ENCODE assay signal across 18 mouse cellular contexts in genomic region chr4:104597490-104598465, GRCm38 (mm10).
DNase-seq lines count a peak whose midpoint lies in the region; ATAC-seq and TF ChIP-seq lines count a peak whose summit lies in the region.
"Had no signal": no experiment of that assay in that cellular context is flagged by ENCODE, and none has a peak within 500 bp of the region (broad histone marks: within the 10 kb centered on the region; RNA-seq: fewer than 3 reads in every experiment).

No protein-coding gene starts in this region.

- H3K9ac ChIP-seq in midbrain, embryonic 15.5 days: no peak overlapping the region
- H3K9ac ChIP-seq in lung, embryonic 15.5 days: no peak overlapping the region
- H3K9ac ChIP-seq in stomach, postnatal 0 days (ENCODE audit: low read length): no peak overlapping the region
- no peak overlapping the region for H3K9ac ChIP-seq in intestine, embryonic 16.5 days (ENCODE audit: low read depth, low read length)
- H3K9ac ChIP-seq: embryonic facial prominence, embryonic 13.5 days; hindbrain, embryonic 13.5 days; liver, embryonic 12.5 days; neural tube, embryonic 13.5 days had no signal

- TF ChIP-seq EP300 in stomach, postnatal 0 days (optimal IDR thresholded peaks at IDR 0.05): no peak

- H3K9me3 ChIP-seq in midbrain, embryonic 15.5 days: no peaks in the 10 kb centered on the region
- H3K9me3 ChIP-seq in midbrain, embryonic 10.5 days (replicated peaks): no peaks in the 10 kb centered on the region
- H3K9me3 ChIP-seq in lung, embryonic 15.5 days: no peaks in the 10 kb centered on the region
- no peaks in the 10 kb centered on the region for H3K9me3 ChIP-seq in stomach, postnatal 0 days (ENCODE audit: control insufficient read depth, low read length)
- no peaks in the 10 kb centered on the region for H3K9me3 ChIP-seq in intestine, embryonic 16.5 days (ENCODE audit: control insufficient read depth, low read length)
- H3K9me3 ChIP-seq: embryonic facial prominence, embryonic 13.5 days; hindbrain, embryonic 13.5 days; liver, embryonic 12.5 days; neural tube, embryonic 13.5 days had no signal

- H3K4me1 ChIP-seq in midbrain, embryonic 15.5 days: no peaks in the 10 kb centered on the region
- H3K4me1 ChIP-seq in midbrain, embryonic 10.5 days: peaks cover 19% of the 10 kb centered on the region
- no peaks in the 10 kb centered on the region; the same call in 1 of the 2 replicates for H3K4me1 ChIP-seq in lung, embryonic 15.5 days
- no peaks in the 10 kb centered on the region for H3K4me1 ChIP-seq in stomach, postnatal 0 days (replicated peaks; ENCODE audit: control insufficient read depth, insufficient read depth)
- 0 out of 2 replicates have a peak, but pooled peaks cover 3% of the 10 kb centered on the region for H3K4me1 ChIP-seq in intestine, embryonic 16.5 days (ENCODE audit: control insufficient read depth, insufficient read depth, low read length)
- H3K4me1 ChIP-seq: hindbrain, embryonic 13.5 days; liver, embryonic 12.5 days; megakaryocyte, embryonic 14.5 days; neural tube, embryonic 13.5 days had no signal

- H3K27me3 ChIP-seq in midbrain, embryonic 15.5 days (replicated peaks): no peaks in the 10 kb centered on the region
- H3K27me3 ChIP-seq in midbrain, embryonic 10.5 days (ENCODE audit: low read depth, poor library complexity, severe bottlenecking): no peaks in the 10 kb centered on the region
- no peaks in the 10 kb centered on the region for H3K27me3 ChIP-seq in lung, embryonic 15.5 days
- no peaks in the 10 kb centered on the region for H3K27me3 ChIP-seq in stomach, postnatal 0 days (ENCODE audit: control insufficient read depth, insufficient read depth, low read length)
- H3K27me3 ChIP-seq in intestine, embryonic 16.5 days (replicated peaks; ENCODE audit: control insufficient read depth, insufficient read depth, low read length): no peaks in the 10 kb centered on the region
- H3K27me3 ChIP-seq: CH12.LX; hindbrain, embryonic 13.5 days; liver, embryonic 12.5 days; megakaryocyte, embryonic 14.5 days; neural tube, embryonic 13.5 days had no signal

- no peak for DNase-seq in frontal cortex, postnatal 36 days (ENCODE audit: low spot score in 2 of 2)
- no peak for DNase-seq in midbrain, embryonic 10.5 days (ENCODE audit: low spot score)
- DNase-seq in stomach, postnatal 0 days (ENCODE audit: low spot score): no peak
- DNase-seq in spleen, postnatal 14 days (ENCODE audit: low spot score in 2 of 2): no peak
- DNase-seq: adrenal gland, postnatal 36 days; heart, adult 2 months had no signal

- peak; percentile 33; the same call in 1 of the 2 replicates for ATAC-seq in frontal cortex, adult (ENCODE audit: low TSS enrichment)
- ATAC-seq in midbrain, embryonic 15.5 days (replicated peaks): no peak
- ATAC-seq in lung, embryonic 15.5 days (ENCODE audit: borderline replicate concordance, extremely low read depth, low FRiP score, low TSS enrichment): peak; percentile 64
- ATAC-seq in stomach, postnatal 0 days (ENCODE audit: low FRiP score, low TSS enrichment): peak; percentile 63; the same call in 1 of the 2 replicates
- no peak for ATAC-seq in intestine, embryonic 16.5 days
- ATAC-seq: forebrain, embryonic 14.5 days; intestine, postnatal 0 days; liver, embryonic 12.5 days had no signal

- no peak for TF ChIP-seq CTCF in stomach, postnatal 0 days (IDR thresholded peaks at IDR 0.05; ENCODE audit: low read depth)

- H3K36me3 ChIP-seq in midbrain, embryonic 15.5 days (replicated peaks): no peaks in the 10 kb centered on the region
- H3K36me3 ChIP-seq in midbrain, embryonic 10.5 days: no peaks in the 10 kb centered on the region
- H3K36me3 ChIP-seq in lung, embryonic 15.5 days: no peaks in the 10 kb centered on the region
- H3K36me3 ChIP-seq in stomach, postnatal 0 days (ENCODE audit: control insufficient read depth, insufficient read depth, low read length): no peaks in the 10 kb centered on the region
- H3K36me3 ChIP-seq in intestine, embryonic 16.5 days (ENCODE audit: control insufficient read depth, insufficient read depth, low read length): no peaks in the 10 kb centered on the region
- H3K36me3 ChIP-seq: embryonic facial prominence, embryonic 13.5 days; hindbrain, embryonic 13.5 days; liver, embryonic 12.5 days; neural tube, embryonic 13.5 days had no signal

- H3K4me3 ChIP-seq in midbrain, embryonic 15.5 days: no peak overlapping the region
- H3K4me3 ChIP-seq in midbrain, embryonic 10.5 days: no peak overlapping the region
- no peak overlapping the region for H3K4me3 ChIP-seq in lung, embryonic 15.5 days
- H3K4me3 ChIP-seq in stomach, postnatal 0 days (ENCODE audit: low read depth, low read length): no peak overlapping the region
- no peak overlapping the region for H3K4me3 ChIP-seq in intestine, embryonic 16.5 days (ENCODE audit: low read length)
- H3K4me3 ChIP-seq: embryonic facial prominence, embryonic 13.5 days; heart, adult 2 months; hindbrain, embryonic 13.5 days; liver, embryonic 12.5 days; megakaryocyte, embryonic 14.5 days; neural tube, embryonic 13.5 days had no signal

- 59% methylated on average over 6 of the region's 6 CpGs for WGBS in midbrain, embryonic 15.5 days
- WGBS in midbrain, embryonic 10.5 days: 73% methylated on average over 6 of the region's 6 CpGs
- WGBS in lung, embryonic 15.5 days: 65% methylated on average over 6 of the region's 6 CpGs
- WGBS in stomach, postnatal 0 days: 62% methylated on average over 6 of the region's 6 CpGs
- 84% methylated on average over 6 of the region's 6 CpGs for WGBS in intestine, embryonic 16.5 days

- H3K27ac ChIP-seq in midbrain, embryonic 15.5 days: 0 out of 2 replicates have a peak overlapping the region, but pooled peaks have one; percentile 6
- H3K27ac ChIP-seq in midbrain, embryonic 10.5 days (replicated peaks): no peak overlapping the region
- H3K27ac ChIP-seq in lung, embryonic 15.5 days: 0 out of 2 replicates have a peak overlapping the region, but pooled peaks have one; percentile 21
- no peak overlapping the region for H3K27ac ChIP-seq in stomach, postnatal 0 days (replicated peaks)
- H3K27ac ChIP-seq in intestine, embryonic 16.5 days (ENCODE audit: low read length): no peak overlapping the region
- H3K27ac ChIP-seq: embryonic facial prominence, embryonic 13.5 days; heart, adult 2 months; hindbrain, embryonic 13.5 days; liver, embryonic 12.5 days; neural tube, embryonic 13.5 days had no signal

- H3K4me2 ChIP-seq in midbrain, embryonic 15.5 days: no peak overlapping the region
- H3K4me2 ChIP-seq in lung, embryonic 15.5 days: no peak overlapping the region
- H3K4me2 ChIP-seq in stomach, postnatal 0 days (replicated peaks; ENCODE audit: low read depth): no peak overlapping the region
- no peak overlapping the region for H3K4me2 ChIP-seq in intestine, embryonic 16.5 days (ENCODE audit: low read depth, low read length)
- H3K4me2 ChIP-seq: embryonic facial prominence, embryonic 13.5 days; hindbrain, embryonic 13.5 days; liver, embryonic 12.5 days; neural tube, embryonic 13.5 days had no signal

Comparison
In these comparisons a context has a peak if more than half of its experiments do, and no peak if none do; other contexts are left out.
1. H3K27ac ChIP-seq: peak in midbrain, embryonic 15.5 days (single experiment) and lung, embryonic 15.5 days (single experiment); none in midbrain, embryonic 10.5 days (single experiment), stomach, postnatal 0 days (single experiment) and intestine, embryonic 16.5 days (single experiment).
2. ATAC-seq: peak in frontal cortex, adult (single experiment), lung, embryonic 15.5 days (single experiment) and stomach, postnatal 0 days (single experiment); none in midbrain, embryonic 15.5 days (single experiment) and intestine, embryonic 16.5 days (single experiment).